Mouse (Mus musculus) common myeloid progenitor, adult 5-6 weeks (primary cell): ENCODE measurements at regions not wholly inside any gene's neighbourhood (a gene's known extent, or its start where the extent isn't known, plus 50 kb on each side); places are given as distances from the start of the nearest gene placed in this dataset.

Experiments used
- ATAC-seq: replicated peaks from 2 replicates; pipeline ENCODE4 v1.8.0; 2016; ENCODE audit warnings: low read depth, mild to moderate bottlenecking, moderate TSS enrichment, inconsistent platforms; ENCODE audit not compliant: poor library complexity, severe bottlenecking

- no peak for ATAC-seq
Measured at GRCm38 (mm10) chr14:45056291-45056690, 68.3 kb downstream of the Ptger2 start.

- ATAC-seq: no peak
Measured at GRCm38 (mm10) chr14:45061681-45062080, 73.7 kb downstream of the Ptger2 start.

GRCm38 (mm10) chr14:45064498-45064897, 76.5 kb downstream of the Ptger2 start:
- no peak for ATAC-seq

- peak; percentile 13; the same call in 1 of the 2 replicates for ATAC-seq
Measured at GRCm38 (mm10) chr14:45069598-45070212, 81.7 kb downstream of the Ptger2 start.

- peak; percentile 34 for ATAC-seq
Measured at GRCm38 (mm10) chr14:45074902-45075488, 87.0 kb downstream of the Ptger2 start.

- ATAC-seq: no peak
Measured at GRCm38 (mm10) chr14:45077216-45077615, 89.2 kb downstream of the Ptger2 start.

GRCm38 (mm10) chr14:45079793-45080192, 91.8 kb downstream of the Ptger2 start:
- ATAC-seq: peak; percentile 67

GRCm38 (mm10) chr14:45080231-45080630, 92.2 kb downstream of the Ptger2 start:
- ATAC-seq: 0 out of 2 replicates have a peak, but pooled peaks have one; percentile 22

GRCm38 (mm10) chr14:45083058-45083457, 95.1 kb downstream of the Ptger2 start:
- no peak for ATAC-seq
